Mouse (Mus musculus) urinary bladder, postnatal 10 days (tissue): ENCODE measurements around the gene Eef2.
"Not testable (repeated sequence)": the region's sequence is repeated elsewhere in the genome, so short reads cannot be mapped to it uniquely, and the experiment has no call there.

Source experiments
- DNase-seq: peaks from one replicate; pipeline ENCODE4 v3.0.0; 2022; ENCODE audit warnings: low spot score

Eef2 gene

GRCm38 (mm10) chr10:81146296-81146695 is 30.1 kb upstream of the Eef2 start:
- no peak for DNase-seq

- no peak for DNase-seq
Observed at GRCm38 (mm10) chr10:81151261-81151660, 25.2 kb upstream of the Eef2 start.

- DNase-seq = no peak
Observed at GRCm38 (mm10) chr10:81152609-81153008, 23.8 kb upstream of the Eef2 start.

GRCm38 (mm10) chr10:81154313-81154712 is 22.1 kb upstream of the Eef2 start:
- no peak for DNase-seq

- no peak for DNase-seq
Observed at GRCm38 (mm10) chr10:81154736-81155135, 21.7 kb upstream of the Eef2 start.

- no peak for DNase-seq
Observed at GRCm38 (mm10) chr10:81161602-81162317, 14.7 kb upstream of the Eef2 start.

GRCm38 (mm10) chr10:81162318-81162652 is 14.1 kb upstream of the Eef2 start:
- no peak for DNase-seq

- DNase-seq = no peak
Observed at GRCm38 (mm10) chr10:81165118-81165517, 11.3 kb upstream of the Eef2 start.

- peak; percentile 99 for DNase-seq
Observed at GRCm38 (mm10) chr10:81167200-81168086, 9.0 kb upstream of the Eef2 start, which contains the start of gene Pias4. Pias4 (minus strand) TSS chr10:81167923.

GRCm38 (mm10) chr10:81168087-81168431 is 8.4 kb upstream of the Eef2 start:
- no peak for DNase-seq

- no peak for DNase-seq
Observed at GRCm38 (mm10) chr10:81168521-81169244, 7.7 kb upstream of the Eef2 start.

GRCm38 (mm10) chr10:81169411-81169900 is 7.0 kb upstream of the Eef2 start:
- not testable (repeated sequence) for DNase-seq

- DNase-seq = no peak
Observed at GRCm38 (mm10) chr10:81173132-81173531, 3.3 kb upstream of the Eef2 start.

- no peak for DNase-seq
Observed at GRCm38 (mm10) chr10:81174617-81175344, 1.6 kb upstream of the Eef2 start.

GRCm38 (mm10) chr10:81175345-81175701 is 1.1 kb upstream of the Eef2 start:
- not testable (repeated sequence) for DNase-seq

GRCm38 (mm10) chr10:81175936-81176465 is 430 bp upstream of the Eef2 start:
- no peak for DNase-seq

GRCm38 (mm10) chr10:81177491-81177925 is 1.1 kb downstream of the Eef2 start:
- DNase-seq = no peak

- DNase-seq = no peak
Observed at GRCm38 (mm10) chr10:81177958-81178712, 1.7 kb downstream of the Eef2 start.

- DNase-seq = no peak
Observed at GRCm38 (mm10) chr10:81178927-81179326, 2.5 kb downstream of the Eef2 start.

- DNase-seq = no peak
Observed at GRCm38 (mm10) chr10:81179451-81180342, 3.3 kb downstream of the Eef2 start.
